Mouse (Mus musculus) lung, postnatal 36 days (tissue): Measurements from ENCODE around the gene Olfr486.
"Not testable (repeated sequence)": the region's sequence is repeated elsewhere in the genome, so short reads cannot be mapped to it uniquely, and the experiment has no call there.

Source experiments
- DNase-seq: peaks from one replicate; pipeline ENCODE4 v3.0.0; 2022; ENCODE audit warnings: mixed read lengths

Olfr486 gene

DNA sequence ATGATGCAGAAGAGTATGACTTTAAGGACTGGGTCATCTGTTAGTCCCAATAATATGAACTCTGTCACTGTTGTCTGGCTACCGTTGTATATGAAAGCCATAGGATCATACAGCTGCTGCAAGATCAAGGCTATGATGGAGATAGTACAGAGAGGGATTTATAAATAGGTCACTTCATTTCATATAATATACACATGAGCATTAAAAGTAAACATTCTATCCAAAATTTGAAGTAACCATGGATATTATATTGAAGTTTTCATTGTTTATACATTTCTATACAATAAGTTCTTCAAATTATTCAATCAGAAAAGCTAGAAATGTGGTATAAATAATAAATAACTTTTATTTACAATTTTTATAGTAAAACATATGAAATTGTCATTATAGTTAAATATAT, at the start of gene Olfr486:
Gene Olfr486, minus strand, starts transcription at position 101 of the 400 bp plus-strand sequence.
- DNase-seq = not testable (repeated sequence)

DNA sequence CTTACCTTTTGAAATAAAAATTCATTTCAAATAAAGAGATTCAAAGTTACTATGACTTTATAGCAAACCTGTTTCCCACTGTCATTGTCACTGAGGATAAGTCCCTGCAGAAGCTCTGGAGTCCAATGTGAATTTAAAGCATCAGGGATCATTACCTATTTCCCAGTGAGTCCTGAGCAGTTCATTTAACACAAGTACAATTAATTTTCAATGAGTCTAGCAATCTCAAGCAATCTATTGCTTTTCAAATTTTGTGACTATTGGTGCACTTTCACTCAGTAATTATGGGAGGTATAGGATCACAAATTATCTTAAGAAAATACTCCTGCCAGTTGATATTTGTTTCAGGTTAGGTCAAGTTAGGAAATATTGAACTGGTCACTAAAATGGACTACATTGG, 42.0 kb upstream of the Olfr486 start, which contains the start of gene Olfr487:
Gene Olfr487, minus strand, starts transcription at position 101 of the 400 bp plus-strand sequence.
- DNase-seq = not testable (repeated sequence)

DNA sequence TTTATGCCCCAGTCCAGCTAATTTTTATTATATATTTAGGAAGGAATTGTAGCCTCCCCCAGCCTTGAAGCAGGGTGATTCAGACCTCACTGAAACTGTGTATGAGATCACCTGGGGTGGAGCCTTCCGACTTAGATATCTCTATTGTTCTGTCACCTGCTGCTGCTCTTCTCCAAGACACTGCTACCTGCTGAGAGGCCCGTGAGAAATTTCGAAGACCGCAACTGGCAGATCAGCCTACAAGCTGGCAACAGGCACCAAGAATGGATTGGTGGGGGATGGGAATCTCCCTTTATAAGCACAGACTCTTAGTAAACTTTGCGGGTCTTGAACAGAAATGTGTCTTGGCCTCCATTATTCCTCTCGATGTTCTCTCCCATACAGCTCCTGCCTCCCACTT, 24.4 kb upstream of the Olfr486 start:
- DNase-seq = no peak

DNA sequence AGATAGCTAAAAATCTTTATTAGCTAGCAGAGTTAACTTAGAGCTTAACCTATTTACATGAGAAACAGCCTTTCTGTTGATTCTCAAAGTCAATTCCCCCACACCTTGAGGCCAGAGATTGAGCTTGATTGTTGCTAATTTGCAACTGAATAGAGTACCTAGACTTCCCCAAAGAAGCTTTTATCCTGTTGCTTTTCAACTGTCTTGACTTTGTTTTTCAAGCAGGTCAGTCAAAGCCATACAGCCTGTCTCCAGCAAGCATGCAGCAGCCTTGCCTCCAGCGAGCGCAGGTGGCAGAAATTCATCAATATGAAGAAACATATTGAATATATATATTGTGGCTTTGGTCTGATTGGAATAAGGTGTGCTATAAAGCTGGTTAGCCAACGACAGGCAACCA, 23.8 kb upstream of the Olfr486 start:
- DNase-seq = not testable (repeated sequence)

DNA sequence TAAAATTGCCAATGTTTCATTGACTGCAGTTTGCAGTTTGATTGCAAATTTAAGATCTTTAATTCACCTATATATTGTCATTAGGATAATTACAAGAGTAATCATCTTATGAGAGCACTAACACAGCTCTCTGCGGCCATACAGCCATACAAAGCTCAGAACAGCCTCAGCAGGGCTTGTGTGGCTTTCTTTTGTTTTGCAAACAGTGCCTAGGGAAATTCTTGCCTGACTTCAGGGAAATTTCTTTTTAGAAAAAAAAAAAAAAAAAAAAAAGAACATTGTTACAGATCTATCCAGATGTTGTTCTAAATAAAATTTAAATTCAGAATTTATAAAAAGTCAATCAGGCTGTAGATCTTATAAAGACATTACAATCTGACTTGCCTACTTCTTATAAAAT, 20.2 kb upstream of the Olfr486 start:
- not testable (repeated sequence) for DNase-seq

DNA sequence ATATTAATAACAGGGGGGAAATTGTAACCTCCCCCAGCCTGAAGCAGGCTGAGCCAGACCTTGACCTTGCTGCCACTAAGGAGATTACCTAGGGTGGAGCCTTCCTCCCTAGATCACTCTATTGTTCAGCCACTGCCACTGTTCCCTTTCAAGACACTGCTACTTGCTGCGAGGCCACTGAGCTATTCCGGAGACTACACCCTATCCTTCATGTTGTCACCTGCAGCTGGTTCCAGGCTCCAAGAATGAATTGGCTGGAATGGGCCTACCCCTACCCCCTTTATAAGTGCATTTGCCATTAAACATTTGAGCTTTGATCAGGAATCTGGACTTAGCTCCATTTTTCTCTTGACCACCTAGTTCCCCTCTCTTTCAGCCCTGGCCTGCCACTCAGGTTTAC, 18.7 kb upstream of the Olfr486 start:
- not testable (repeated sequence) for DNase-seq

DNA sequence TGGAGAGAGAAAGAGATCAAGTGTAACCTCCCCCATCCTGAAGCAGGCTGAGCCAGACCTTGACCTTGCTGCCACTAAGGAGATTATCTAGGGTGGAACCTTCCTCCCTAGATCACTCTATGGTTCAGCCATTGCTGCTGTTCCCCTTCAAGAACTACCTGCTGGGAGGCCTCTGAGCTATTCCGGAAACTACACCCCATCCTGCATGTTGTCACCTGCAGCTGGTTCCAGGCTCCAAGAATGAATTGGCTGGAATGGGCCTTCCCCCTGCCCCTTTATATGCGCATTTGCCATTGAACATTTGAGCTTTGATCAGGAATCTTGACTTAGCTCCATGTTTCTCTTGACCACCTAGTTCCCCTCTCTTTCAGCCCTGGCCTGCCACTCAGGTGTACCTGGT, 12.7 kb upstream of the Olfr486 start:
- not testable (repeated sequence) for DNase-seq

DNA sequence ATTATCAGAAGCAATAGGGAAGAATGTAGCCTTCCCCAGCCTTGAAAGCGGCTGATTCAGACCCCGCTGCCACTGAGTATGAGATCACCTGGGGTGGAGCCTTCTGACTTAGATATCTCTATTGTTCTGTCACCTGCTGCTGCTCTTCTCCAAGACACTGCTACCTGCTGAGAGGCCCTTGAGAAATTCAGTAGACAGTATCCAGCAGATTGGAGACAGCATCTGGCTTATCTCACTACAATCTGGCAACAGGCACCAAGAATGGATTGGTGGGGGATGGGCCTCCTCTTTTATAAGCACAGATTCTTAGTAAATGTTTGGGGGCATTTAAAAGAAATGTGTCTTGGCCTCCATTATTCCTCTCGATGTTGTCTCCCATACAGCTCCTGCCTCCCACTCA, 11.9 kb upstream of the Olfr486 start:
- DNase-seq = not testable (repeated sequence)

DNA sequence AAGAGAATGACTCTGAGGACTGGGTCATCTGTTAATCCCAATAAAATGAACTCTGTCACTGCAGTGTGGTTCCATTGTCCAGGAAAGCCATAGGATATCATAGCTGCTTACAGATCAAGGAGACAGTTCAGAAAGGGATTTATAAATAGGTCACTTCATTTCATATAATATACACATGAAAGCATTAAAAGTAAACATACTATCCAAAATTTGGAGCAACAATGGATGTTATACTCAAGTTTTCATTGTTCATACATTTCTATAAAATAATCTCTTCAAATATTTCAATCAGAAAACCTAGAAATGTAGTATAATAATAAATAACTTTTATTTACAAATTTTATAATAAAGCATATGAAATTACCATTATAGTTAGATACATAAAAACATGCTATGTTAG, 12.8 kb downstream of the Olfr486 start, which contains the start of gene Olfr485:
Gene Olfr485, minus strand, starts transcription at position 101 of the 400 bp plus-strand sequence.
- no peak for DNase-seq

DNA sequence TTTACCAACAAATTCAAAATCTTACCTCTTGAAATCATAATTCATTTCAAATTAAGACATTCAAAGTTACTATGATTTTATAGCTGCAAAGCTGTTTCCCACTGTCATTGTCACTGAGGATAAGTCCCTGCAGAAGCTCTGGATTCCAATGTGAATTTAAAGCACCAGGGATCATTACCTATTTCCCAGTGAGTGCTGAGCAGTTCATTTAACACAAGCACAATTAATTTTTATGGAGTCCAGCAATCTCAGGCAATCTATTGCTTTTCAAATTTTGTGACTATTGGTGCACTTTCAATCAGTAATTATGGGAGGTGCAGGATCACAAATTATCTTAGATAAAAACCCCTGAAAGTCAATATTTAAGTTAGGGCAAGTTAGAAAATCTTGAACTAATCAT, 45.2 kb downstream of the Olfr486 start, which contains the start of gene Olfr484:
Gene Olfr484, minus strand, starts transcription at position 101 of the 400 bp plus-strand sequence.
- no peak for DNase-seq
